Mouse (Mus musculus): ENCODE measurements around the gene Mamdc4.

The Mamdc4 gene

GRCm38 (mm10) chr2:25582466-25583119 is 7.9 kb upstream of the Mamdc4 start:
- DNase-seq, result peak; percentile 18 to 23

GRCm38 (mm10) chr2:25581901-25582301 is 7.3 kb upstream of the Mamdc4 start:
- no peak for DNase-seq

- DNase-seq, result peak; percentile 81 to 82
These were observed 6.7 kb upstream of the Mamdc4 start, which contains the start of gene Ajm1 for GRCm38 (mm10) chr2:25581294-25581864. Gene Ajm1 (minus strand): TSS chr2:25581757.

GRCm38 (mm10) chr2:25580621-25581101 is 6.0 kb upstream of the Mamdc4 start:
- peak in 1 of 2 experiments; percentile 21 for DNase-seq

GRCm38 (mm10) chr2:25579737-25580460 is 5.3 kb upstream of the Mamdc4 start:
- DNase-seq, result peak; percentile 76 to 77

- peak; percentile 32 to 48 for DNase-seq
These were observed 4.4 kb upstream of the Mamdc4 start for GRCm38 (mm10) chr2:25578796-25579736.

GRCm38 (mm10) chr2:25577951-25578795 is 3.5 kb upstream of the Mamdc4 start:
- DNase-seq, result peak; percentile 49 to 50

GRCm38 (mm10) chr2:25576965-25577891 is 2.6 kb upstream of the Mamdc4 start:
- DNase-seq, result peak; percentile 25 to 34

GRCm38 (mm10) chr2:25576028-25576850 is 1.6 kb upstream of the Mamdc4 start:
- DNase-seq, result no peak

- peak; percentile 38 to 43 for DNase-seq
These were observed 885 bp upstream of the Mamdc4 start for GRCm38 (mm10) chr2:25575432-25576027.

GRCm38 (mm10) chr2:25574136-25574535 is 509 bp downstream of the Mamdc4 start:
- DNase-seq, result no peak

- DNase-seq, result no peak
These were observed 1.6 kb downstream of the Mamdc4 start for GRCm38 (mm10) chr2:25573068-25573467.

- DNase-seq, result no peak
These were observed 3.4 kb downstream of the Mamdc4 start for GRCm38 (mm10) chr2:25571221-25571620.

GRCm38 (mm10) chr2:25569323-25569722 is 5.3 kb downstream of the Mamdc4 start:
- no peak for DNase-seq

GRCm38 (mm10) chr2:25568473-25569019 is 6.1 kb downstream of the Mamdc4 start:
- no peak for DNase-seq

GRCm38 (mm10) chr2:25566558-25566957 is 8.1 kb downstream of the Mamdc4 start:
- DNase-seq, result no peak

GRCm38 (mm10) chr2:25565741-25566140 is 8.9 kb downstream of the Mamdc4 start:
- DNase-seq, result no peak

GRCm38 (mm10) chr2:25561946-25562345 is 12.7 kb downstream of the Mamdc4 start:
- DNase-seq, result no peak

- DNase-seq, result no peak
These were observed 14.1 kb downstream of the Mamdc4 start for GRCm38 (mm10) chr2:25560551-25560950.
